Mouse (Mus musculus): Measurements from ENCODE around the gene E030025P04Rik.

Gene E030025P04Rik

DNA sequence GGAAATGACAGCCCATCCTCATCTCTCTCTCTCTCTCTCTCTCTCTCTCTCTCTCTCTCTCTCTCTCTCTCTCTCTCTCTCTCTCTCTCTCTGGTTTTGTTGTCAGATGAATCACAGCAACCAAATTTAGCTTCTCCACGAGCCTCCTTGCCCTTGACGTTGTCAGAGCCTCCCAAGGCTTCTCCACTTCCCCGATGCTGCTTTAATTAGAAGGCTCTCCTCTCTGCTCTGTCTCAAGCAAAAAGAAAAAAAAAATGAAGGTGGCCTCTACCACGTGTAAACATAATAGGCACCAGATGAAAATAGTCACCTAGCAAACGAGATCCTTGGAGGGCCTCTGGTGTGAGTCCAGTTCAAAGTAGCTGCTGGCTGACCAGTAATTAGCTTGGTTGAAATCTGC lies 52.3 kb downstream of the E030025P04Rik start:
- no peak for DNase-seq
